Mouse (Mus musculus): ENCODE data around the gene Prkd2. TPM values are rescaled to one million over a fixed set of nuclear protein-coding genes. Genes with fewer than 3 reads are reported as not detected.

Gene Prkd2
- polyA plus RNA-seq, 1 experiment, result 4.7 TPM

GRCm38 (mm10) chr7:16890536-16890935 lies 47.8 kb downstream of the Prkd2 start:
- no peaks in the 10 kb centered on the region for H3K27me3 ChIP-seq (ENCODE audit: control insufficient read depth, insufficient read depth, insufficient read length)
- H3K36me3 ChIP-seq (ENCODE audit: control insufficient read depth, insufficient read depth), result no peaks in the 10 kb centered on the region
- H3K79me2 ChIP-seq (ENCODE audit: control insufficient read depth, insufficient read depth), result no peaks in the 10 kb centered on the region
- H3K4me2 ChIP-seq (ENCODE audit: low read depth), result peak overlapping the region; percentile 27
- no peak for TF ChIP-seq E2F4 (IDR thresholded peaks at IDR 0.05; ENCODE audit: insufficient read depth)
- no peak for TF ChIP-seq POLR2AphosphoS2 (IDR thresholded peaks at IDR 0.05; ENCODE audit: insufficient read length, low read depth)
- no peak overlapping the region for H3ac ChIP-seq (ENCODE audit: control insufficient read depth, insufficient read length)
- H3K4me3 ChIP-seq, result no peak overlapping the region

GRCm38 (mm10) chr7:16890944-16891343 lies 48.2 kb downstream of the Prkd2 start:
- TF ChIP-seq CEBPB (IDR thresholded peaks at IDR 0.05; ENCODE audit: insufficient read depth, poor library complexity, severe bottlenecking) (no peak), SRF (IDR thresholded peaks at IDR 0.05; ENCODE audit: control insufficient read depth, insufficient read length, low read depth) (no peak), MYOG (IDR thresholded peaks at IDR 0.05; ENCODE audit: control insufficient read depth in 1 of 3, insufficient read depth in 1 of 3, insufficient read length in 2 of 3, low read depth in 2 of 3) (no peak), MYOD1 (IDR thresholded peaks at IDR 0.05; ENCODE audit: control insufficient read depth in 1 of 3, insufficient read length in 2 of 3, low read depth in 2 of 3) (no peak), TCF3 (IDR thresholded peaks at IDR 0.05; ENCODE audit: insufficient read length, low read depth) (no peak), USF1 (IDR thresholded peaks at IDR 0.05; ENCODE audit: low read depth) (no peak), POLR2A (IDR thresholded peaks at IDR 0.05; ENCODE audit: insufficient read length, low read depth) (no peak), POLR2AphosphoS2 (IDR thresholded peaks at IDR 0.05; ENCODE audit: insufficient read length, low read depth) (no peak)
- no peak overlapping the region for H3ac ChIP-seq (ENCODE audit: control insufficient read depth, insufficient read length)
- H3K4me2 ChIP-seq (ENCODE audit: low read depth), result peak overlapping the region; percentile 90
- no peaks in the 10 kb centered on the region for H3K27me3 ChIP-seq (ENCODE audit: control insufficient read depth, insufficient read depth, insufficient read length)
- H3K4me3 ChIP-seq, result peak overlapping the region; percentile 21
- no peaks in the 10 kb centered on the region for H3K79me2 ChIP-seq (ENCODE audit: control insufficient read depth, insufficient read depth)
- no peaks in the 10 kb centered on the region for H3K36me3 ChIP-seq (ENCODE audit: control insufficient read depth, insufficient read depth)

- no peaks in the 10 kb centered on the region for H3K27me3 ChIP-seq (ENCODE audit: control insufficient read depth, insufficient read depth, insufficient read length)
- H3ac ChIP-seq (ENCODE audit: control insufficient read depth, insufficient read length), result no peak within 1 kb of the TSS
- no peaks in the 10 kb centered on the region for H3K36me3 ChIP-seq (ENCODE audit: control insufficient read depth, insufficient read depth)
- peak within 1 kb of the TSS; percentile 21 for H3K4me3 ChIP-seq
- TF ChIP-seq POLR2AphosphoS2 (IDR thresholded peaks at IDR 0.05; ENCODE audit: insufficient read length, low read depth) (peak; percentile 52), USF1 (IDR thresholded peaks at IDR 0.05; ENCODE audit: low read depth) (no peak), POLR2A (IDR thresholded peaks at IDR 0.05; ENCODE audit: insufficient read length, low read depth) (peak; percentile 45)
- H3K4me2 ChIP-seq (ENCODE audit: low read depth), result peak within 1 kb of the TSS; percentile 90
- no peaks in the 10 kb centered on the region for H3K79me2 ChIP-seq (ENCODE audit: control insufficient read depth, insufficient read depth)
These were observed 49.1 kb downstream of the Prkd2 start, which contains the start of gene Gng8 for GRCm38 (mm10) chr7:16891641-16892351. Gng8 (plus strand) TSS chr7:16891786.

GRCm38 (mm10) chr7:16892352-16892730 lies 49.6 kb downstream of the Prkd2 start:
- H3K4me3 ChIP-seq, result peak overlapping the region; percentile 21
- H3ac ChIP-seq (ENCODE audit: control insufficient read depth, insufficient read length), result no peak overlapping the region
- H3K4me2 ChIP-seq (ENCODE audit: low read depth), result peak overlapping the region; percentile 90
- no peaks in the 10 kb centered on the region for H3K79me2 ChIP-seq (ENCODE audit: control insufficient read depth, insufficient read depth)
- no peak for TF ChIP-seq POLR2A (IDR thresholded peaks at IDR 0.05; ENCODE audit: insufficient read length, low read depth)
- no peak for TF ChIP-seq E2F4 (IDR thresholded peaks at IDR 0.05; ENCODE audit: insufficient read depth)
- TF ChIP-seq TCF3 (IDR thresholded peaks at IDR 0.05; ENCODE audit: insufficient read length, low read depth), result no peak
- TF ChIP-seq REST (IDR thresholded peaks at IDR 0.05; ENCODE audit: insufficient read depth, insufficient read length), result no peak
- no peak for TF ChIP-seq MYOG (IDR thresholded peaks at IDR 0.05; ENCODE audit: control insufficient read depth in 1 of 3, insufficient read depth in 1 of 3, insufficient read length in 2 of 3, low read depth in 2 of 3)
- TF ChIP-seq MYOD1 (IDR thresholded peaks at IDR 0.05; ENCODE audit: control insufficient read depth in 1 of 3, insufficient read length in 2 of 3, low read depth in 2 of 3), result no peak
- TF ChIP-seq POLR2AphosphoS2 (IDR thresholded peaks at IDR 0.05; ENCODE audit: insufficient read length, low read depth), result no peak
- no peak for TF ChIP-seq MAX (IDR thresholded peaks at IDR 0.05; ENCODE audit: low read depth)
- no peak for TF ChIP-seq SRF (IDR thresholded peaks at IDR 0.05; ENCODE audit: control insufficient read depth, insufficient read length, low read depth)
- no peak for TF ChIP-seq TCF12 (IDR thresholded peaks at IDR 0.05; ENCODE audit: insufficient read depth, poor library complexity, severe bottlenecking)
- TF ChIP-seq USF1 (IDR thresholded peaks at IDR 0.05; ENCODE audit: low read depth), result no peak
- no peak for TF ChIP-seq CEBPB (IDR thresholded peaks at IDR 0.05; ENCODE audit: insufficient read depth, poor library complexity, severe bottlenecking)
- H3K36me3 ChIP-seq (ENCODE audit: control insufficient read depth, insufficient read depth), result no peaks in the 10 kb centered on the region
- H3K27me3 ChIP-seq (ENCODE audit: control insufficient read depth, insufficient read depth, insufficient read length), result no peaks in the 10 kb centered on the region

- Histone ChIP-seq H3K4me3 (no peak overlapping the region), H3K36me3 (ENCODE audit: control insufficient read depth, insufficient read depth) (no peaks in the 10 kb centered on the region), H3K27me3 (ENCODE audit: control insufficient read depth, insufficient read depth, insufficient read length) (no peaks in the 10 kb centered on the region), H3ac (ENCODE audit: control insufficient read depth, insufficient read length) (no peak overlapping the region), H3K79me2 (ENCODE audit: control insufficient read depth, insufficient read depth) (no peaks in the 10 kb centered on the region), H3K4me2 (ENCODE audit: low read depth) (no peak overlapping the region)
- TF ChIP-seq MYOD1 (IDR thresholded peaks at IDR 0.05; ENCODE audit: control insufficient read depth in 1 of 3, insufficient read length in 2 of 3, low read depth in 2 of 3) (no peak), CEBPB (IDR thresholded peaks at IDR 0.05; ENCODE audit: insufficient read depth, poor library complexity, severe bottlenecking) (no peak), USF1 (IDR thresholded peaks at IDR 0.05; ENCODE audit: low read depth) (no peak), MYOG (IDR thresholded peaks at IDR 0.05; ENCODE audit: control insufficient read depth in 1 of 3, insufficient read depth in 1 of 3, insufficient read length in 2 of 3, low read depth in 2 of 3) (no peak), MAX (IDR thresholded peaks at IDR 0.05; ENCODE audit: low read depth) (no peak), TCF3 (IDR thresholded peaks at IDR 0.05; ENCODE audit: insufficient read length, low read depth) (no peak), POLR2A (IDR thresholded peaks at IDR 0.05; ENCODE audit: insufficient read length, low read depth) (no peak), SRF (IDR thresholded peaks at IDR 0.05; ENCODE audit: control insufficient read depth, insufficient read length, low read depth) (no peak), REST (IDR thresholded peaks at IDR 0.05; ENCODE audit: insufficient read depth, insufficient read length) (no peak), E2F4 (IDR thresholded peaks at IDR 0.05; ENCODE audit: insufficient read depth) (no peak), POLR2AphosphoS2 (IDR thresholded peaks at IDR 0.05; ENCODE audit: insufficient read length, low read depth) (no peak), TCF12 (IDR thresholded peaks at IDR 0.05; ENCODE audit: insufficient read depth, poor library complexity, severe bottlenecking) (no peak)
These were observed 50.9 kb downstream of the Prkd2 start for GRCm38 (mm10) chr7:16893612-16894011.
